Mouse (Mus musculus): ENCODE results near the gene Nckap5. TPM values are rescaled to one million over a fixed set of nuclear protein-coding genes. Genes with fewer than 3 reads are reported as not detected.

The Nckap5 gene
- polyA plus RNA-seq, 1 experiment from 2014 or later, result 4.8 TPM

DNA sequence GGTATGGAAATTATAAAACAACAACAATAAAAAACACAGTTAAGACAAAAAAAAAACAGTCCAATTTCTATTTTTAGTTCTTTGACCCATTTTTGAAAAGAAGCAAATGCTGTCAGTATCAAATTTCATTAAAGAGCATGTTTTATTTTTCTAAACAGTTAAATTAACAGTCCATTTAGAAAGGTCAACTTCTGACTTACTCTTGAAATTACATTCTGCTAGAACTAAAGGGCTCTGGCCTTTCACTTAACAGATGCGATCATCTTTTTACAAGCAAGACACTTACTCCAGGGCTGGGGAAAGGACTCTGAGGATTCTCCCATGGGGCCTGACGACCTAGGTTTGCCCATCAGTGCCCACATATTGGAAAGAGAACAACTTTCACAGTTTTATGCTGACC, 359.2 kb downstream of the Nckap5 start:
- peaks cover 8% of the 10 kb centered on the region; the same call in 1 of the 2 replicates for H3K4me1 ChIP-seq (ENCODE audit: control insufficient read depth, insufficient read depth, low read length)
- no peaks in the 10 kb centered on the region for H3K9me3 ChIP-seq (replicated peaks; ENCODE audit: control insufficient read depth, low read length)
- H3K36me3 ChIP-seq (ENCODE audit: control insufficient read depth, insufficient read depth, low read length), result no peaks in the 10 kb centered on the region
- H3K4me2 ChIP-seq (ENCODE audit: low read depth, low read length), result no peak overlapping the region
- no peak for ATAC-seq (ENCODE audit: insufficient read depth, low FRiP score)
- no peak overlapping the region for H3K4me3 ChIP-seq (replicated peaks; ENCODE audit: low read length)
- 50% methylated on average over 2 of the region's 2 CpGs for WGBS
- no peaks in the 10 kb centered on the region for H3K27me3 ChIP-seq (ENCODE audit: control insufficient read depth, insufficient read depth, low read length)
- H3K27ac ChIP-seq (ENCODE audit: low read length), result peak overlapping the region; percentile 56; the same call in 1 of the 2 replicates
- H3K9ac ChIP-seq (ENCODE audit: low read length), result no peak overlapping the region

DNA sequence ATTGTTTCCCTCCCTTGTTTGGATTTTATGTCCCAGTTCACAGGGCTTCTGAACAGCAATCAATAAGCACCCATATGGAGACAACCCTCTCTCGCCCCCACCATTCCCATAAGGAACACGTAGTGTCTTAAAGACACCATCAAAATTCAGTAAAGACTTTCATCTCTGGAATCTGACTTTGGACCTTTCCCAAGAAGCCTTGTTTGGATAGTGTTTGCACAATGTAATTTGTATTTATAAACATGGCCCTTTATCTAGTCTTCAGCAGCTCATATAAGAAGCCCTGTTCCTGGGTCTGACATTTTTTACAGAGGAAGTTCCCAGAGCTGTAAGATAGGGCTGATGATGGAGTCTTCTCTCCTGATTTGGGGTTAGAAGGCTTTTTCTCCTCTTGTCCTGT, 359.7 kb downstream of the Nckap5 start:
- Histone ChIP-seq H3K27ac (ENCODE audit: low read length) (peak overlapping the region; percentile 56), H3K4me3 (replicated peaks; ENCODE audit: low read length) (no peak overlapping the region), H3K9me3 (replicated peaks; ENCODE audit: control insufficient read depth, low read length) (no peaks in the 10 kb centered on the region), H3K27me3 (ENCODE audit: control insufficient read depth, insufficient read depth, low read length) (no peaks in the 10 kb centered on the region), H3K36me3 (ENCODE audit: control insufficient read depth, insufficient read depth, low read length) (no peaks in the 10 kb centered on the region), H3K4me1 (ENCODE audit: control insufficient read depth, insufficient read depth, low read length) (peaks cover 8% of the 10 kb centered on the region; the same call in 1 of the 2 replicates), H3K9ac (ENCODE audit: low read length) (no peak overlapping the region), H3K4me2 (ENCODE audit: low read depth, low read length) (no peak overlapping the region)
- ATAC-seq (ENCODE audit: insufficient read depth, low FRiP score), result no peak
- 49% methylated on average over 2 of the region's 2 CpGs for WGBS

DNA sequence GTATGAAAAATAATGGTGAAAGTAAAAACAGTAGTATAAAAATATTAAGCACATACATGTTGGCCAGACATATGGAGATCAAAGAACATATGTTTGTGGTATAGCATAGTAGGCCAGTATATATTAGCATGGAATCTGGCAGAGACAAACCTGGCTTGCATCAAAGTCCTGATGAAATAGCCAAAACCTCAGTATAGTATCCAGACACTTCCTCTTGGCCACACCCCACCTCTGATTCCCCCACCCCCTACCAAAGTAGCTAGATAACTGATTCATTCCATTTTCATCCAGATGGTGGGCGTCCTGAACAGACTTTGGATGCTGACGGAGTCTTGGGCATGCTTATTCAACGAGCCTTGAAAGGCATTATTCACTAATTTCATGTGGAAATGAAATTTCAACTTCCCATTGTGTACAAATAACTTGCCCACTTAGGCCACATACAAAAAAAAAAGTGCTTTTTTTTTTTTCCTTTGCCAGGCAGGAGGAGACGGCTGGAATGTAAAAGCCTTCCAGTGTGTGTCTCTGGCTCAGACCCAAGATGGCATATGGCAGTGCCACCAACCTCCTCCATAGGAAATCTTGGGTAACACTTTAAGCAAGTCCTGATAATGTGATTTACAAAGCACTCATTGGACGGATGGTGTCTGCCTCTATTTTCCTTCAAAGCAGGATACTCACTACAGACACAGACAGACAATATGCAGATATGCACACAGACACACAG, 360.6 kb downstream of the Nckap5 start:
- Histone ChIP-seq H3K27me3 (ENCODE audit: control insufficient read depth, insufficient read depth, low read length) (no peaks in the 10 kb centered on the region), H3K9me3 (replicated peaks; ENCODE audit: control insufficient read depth, low read length) (no peaks in the 10 kb centered on the region), H3K4me3 (replicated peaks; ENCODE audit: low read length) (no peak overlapping the region), H3K9ac (ENCODE audit: low read length) (no peak overlapping the region), H3K4me1 (ENCODE audit: control insufficient read depth, insufficient read depth, low read length) (peaks cover 8% of the 10 kb centered on the region; the same call in 1 of the 2 replicates), H3K27ac (ENCODE audit: low read length) (no peak overlapping the region), H3K4me2 (ENCODE audit: low read depth, low read length) (no peak overlapping the region), H3K36me3 (ENCODE audit: control insufficient read depth, insufficient read depth, low read length) (no peaks in the 10 kb centered on the region)
- 63% methylated on average over 5 of the region's 5 CpGs for WGBS
- no peak for ATAC-seq (ENCODE audit: insufficient read depth, low FRiP score)

DNA sequence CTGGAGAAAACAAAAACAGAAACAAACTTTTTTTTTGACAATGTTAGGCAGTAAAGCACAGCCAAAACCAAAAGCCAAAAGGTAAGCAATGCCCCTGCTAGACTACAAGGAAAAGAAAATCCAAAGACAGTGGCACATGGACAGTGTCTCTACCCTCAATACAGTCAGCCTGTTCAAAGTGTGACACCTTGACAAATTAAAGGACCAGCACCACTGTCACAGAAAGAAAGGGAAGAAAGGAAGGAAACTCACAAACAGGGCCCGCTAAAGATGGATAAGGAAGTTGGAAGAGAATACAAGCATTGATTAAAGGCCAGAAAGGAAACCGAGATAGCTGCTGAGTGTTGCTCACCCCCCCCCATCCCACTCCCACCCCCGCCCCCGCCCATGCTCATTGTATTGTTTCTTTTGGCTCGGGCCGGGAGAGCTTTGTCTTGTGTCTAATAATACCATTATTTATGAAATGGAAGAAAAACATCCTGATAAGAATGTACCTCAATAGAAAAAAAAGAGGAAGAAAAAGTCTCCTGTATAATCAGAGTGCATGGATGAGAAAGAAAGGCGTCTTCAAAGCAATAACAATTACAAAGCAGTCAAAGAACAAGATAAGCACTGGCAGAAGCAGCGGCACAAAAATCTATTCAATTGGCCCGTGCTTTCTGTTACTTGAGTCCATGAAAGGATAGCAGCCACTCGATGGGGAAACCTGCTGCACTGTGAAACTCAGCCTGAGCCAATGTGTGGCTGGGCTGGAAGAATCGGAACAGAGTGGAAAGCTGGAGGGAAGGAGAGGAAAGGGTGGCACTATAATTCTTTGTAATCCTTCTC, 368.9 kb downstream of the Nckap5 start:
- no peak for ATAC-seq (ENCODE audit: insufficient read depth, low FRiP score)
- no peaks in the 10 kb centered on the region for H3K27me3 ChIP-seq (ENCODE audit: control insufficient read depth, insufficient read depth, low read length)
- no peak overlapping the region for H3K9ac ChIP-seq (ENCODE audit: low read length)
- H3K9me3 ChIP-seq (replicated peaks; ENCODE audit: control insufficient read depth, low read length), result no peaks in the 10 kb centered on the region
- H3K4me1 ChIP-seq (ENCODE audit: control insufficient read depth, insufficient read depth, low read length), result peaks cover 3% of the 10 kb centered on the region; the same call in 1 of the 2 replicates
- no peaks in the 10 kb centered on the region for H3K36me3 ChIP-seq (ENCODE audit: control insufficient read depth, insufficient read depth, low read length)
- H3K4me3 ChIP-seq (replicated peaks; ENCODE audit: low read length), result no peak overlapping the region
- 32% methylated on average over 11 of the region's 11 CpGs for WGBS
- no peak overlapping the region for H3K27ac ChIP-seq (ENCODE audit: low read length)
- no peak overlapping the region for H3K4me2 ChIP-seq (ENCODE audit: low read depth, low read length)

DNA sequence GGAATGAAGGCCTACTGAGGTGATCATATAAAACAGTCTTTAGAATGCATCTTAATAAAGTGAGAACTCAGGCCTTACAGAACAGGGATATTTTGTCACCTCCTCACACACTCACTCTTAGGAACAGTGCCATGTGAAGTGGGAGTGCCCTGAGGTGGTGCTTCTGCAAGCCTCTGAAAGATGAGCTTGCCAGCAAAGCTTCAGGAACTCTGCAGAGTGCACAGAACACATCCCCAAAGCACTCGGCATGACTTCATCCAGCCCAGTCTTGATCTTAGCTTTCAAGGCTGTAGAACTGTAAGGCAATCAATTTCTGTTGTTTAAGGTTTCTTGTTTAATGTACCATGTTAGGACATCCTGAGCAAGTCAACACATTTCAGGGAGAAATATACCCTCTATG, 372.9 kb downstream of the Nckap5 start:
- 64% methylated on average over 1 of the region's 1 CpGs for WGBS
- Histone ChIP-seq H3K9ac (ENCODE audit: low read length) (no peak overlapping the region), H3K4me3 (replicated peaks; ENCODE audit: low read length) (no peak overlapping the region), H3K36me3 (ENCODE audit: control insufficient read depth, insufficient read depth, low read length) (no peaks in the 10 kb centered on the region), H3K9me3 (replicated peaks; ENCODE audit: control insufficient read depth, low read length) (no peaks in the 10 kb centered on the region), H3K4me1 (ENCODE audit: control insufficient read depth, insufficient read depth, low read length) (peaks cover 3% of the 10 kb centered on the region; the same call in 1 of the 2 replicates), H3K4me2 (ENCODE audit: low read depth, low read length) (no peak overlapping the region), H3K27ac (ENCODE audit: low read length) (no peak overlapping the region), H3K27me3 (ENCODE audit: control insufficient read depth, insufficient read depth, low read length) (no peaks in the 10 kb centered on the region)
- ATAC-seq (ENCODE audit: insufficient read depth, low FRiP score), result no peak

DNA sequence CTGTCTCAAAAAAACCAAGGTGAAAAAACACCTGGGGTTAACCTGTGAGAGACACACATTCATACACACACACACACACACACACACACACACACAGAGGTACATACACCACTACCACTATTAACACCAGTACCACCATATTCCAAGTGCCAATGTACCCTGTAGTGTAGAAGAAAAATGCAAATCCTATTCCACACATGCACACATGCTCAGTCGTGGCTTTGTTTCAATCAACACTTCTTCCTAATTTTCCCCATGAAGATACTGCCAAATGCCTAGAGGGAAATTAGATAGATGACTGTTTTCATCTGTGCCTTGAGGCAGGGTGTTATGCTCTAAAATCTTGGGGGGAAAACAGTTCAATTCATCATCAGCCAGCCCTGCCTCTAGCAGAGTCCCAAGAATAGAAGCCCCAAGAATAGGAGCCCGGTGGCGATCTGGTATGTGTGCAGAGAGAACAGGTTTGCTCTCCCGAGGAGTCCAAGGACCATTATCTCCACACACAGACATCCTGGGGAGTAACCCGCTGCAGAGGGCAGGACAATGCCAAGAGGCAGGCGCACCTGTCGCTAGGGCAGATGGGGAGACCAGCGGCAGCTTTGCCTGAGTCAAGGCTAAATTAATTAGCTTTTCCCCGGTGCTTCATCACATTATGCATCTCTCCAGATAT, 376.0 kb downstream of the Nckap5 start:
- no peak for ATAC-seq (ENCODE audit: insufficient read depth, low FRiP score)
- Histone ChIP-seq H3K4me1 (ENCODE audit: control insufficient read depth, insufficient read depth, low read length) (no peaks in the 10 kb centered on the region), H3K4me3 (replicated peaks; ENCODE audit: low read length) (no peak overlapping the region), H3K36me3 (ENCODE audit: control insufficient read depth, insufficient read depth, low read length) (no peaks in the 10 kb centered on the region), H3K4me2 (ENCODE audit: low read depth, low read length) (no peak overlapping the region), H3K9me3 (replicated peaks; ENCODE audit: control insufficient read depth, low read length) (no peaks in the 10 kb centered on the region), H3K27ac (ENCODE audit: low read length) (no peak overlapping the region), H3K27me3 (ENCODE audit: control insufficient read depth, insufficient read depth, low read length) (no peaks in the 10 kb centered on the region), H3K9ac (ENCODE audit: low read length) (no peak overlapping the region)
- 48% methylated on average over 9 of the region's 9 CpGs for WGBS

DNA sequence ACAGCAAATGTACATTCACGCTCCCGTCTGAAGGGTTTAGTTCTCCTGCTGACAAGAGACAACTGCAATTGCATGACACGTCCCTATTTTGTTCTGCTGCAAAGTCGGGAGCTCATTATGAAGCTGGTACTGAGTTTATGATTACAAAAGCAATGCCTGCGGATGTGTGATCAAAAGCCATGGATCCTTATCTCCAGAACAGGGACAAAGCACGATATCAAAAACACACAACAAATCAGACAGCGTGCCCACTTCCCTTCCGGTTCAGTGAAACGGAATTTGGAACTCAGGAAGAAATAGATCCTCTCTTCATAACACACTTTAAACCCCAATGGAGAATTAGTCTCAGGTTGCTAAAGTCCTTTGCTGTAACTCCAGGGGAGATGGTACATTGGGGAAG, 379.1 kb downstream of the Nckap5 start:
- Histone ChIP-seq H3K27me3 (ENCODE audit: control insufficient read depth, insufficient read depth, low read length) (no peaks in the 10 kb centered on the region), H3K4me3 (replicated peaks; ENCODE audit: low read length) (no peak overlapping the region), H3K9me3 (replicated peaks; ENCODE audit: control insufficient read depth, low read length) (no peaks in the 10 kb centered on the region), H3K4me1 (ENCODE audit: control insufficient read depth, insufficient read depth, low read length) (no peaks in the 10 kb centered on the region), H3K36me3 (ENCODE audit: control insufficient read depth, insufficient read depth, low read length) (no peaks in the 10 kb centered on the region), H3K27ac (ENCODE audit: low read length) (no peak overlapping the region), H3K4me2 (ENCODE audit: low read depth, low read length) (no peak overlapping the region), H3K9ac (ENCODE audit: low read length) (no peak overlapping the region)
- 70% methylated on average over 9 of the region's 9 CpGs for WGBS
- no peak for ATAC-seq (ENCODE audit: insufficient read depth, low FRiP score)

DNA sequence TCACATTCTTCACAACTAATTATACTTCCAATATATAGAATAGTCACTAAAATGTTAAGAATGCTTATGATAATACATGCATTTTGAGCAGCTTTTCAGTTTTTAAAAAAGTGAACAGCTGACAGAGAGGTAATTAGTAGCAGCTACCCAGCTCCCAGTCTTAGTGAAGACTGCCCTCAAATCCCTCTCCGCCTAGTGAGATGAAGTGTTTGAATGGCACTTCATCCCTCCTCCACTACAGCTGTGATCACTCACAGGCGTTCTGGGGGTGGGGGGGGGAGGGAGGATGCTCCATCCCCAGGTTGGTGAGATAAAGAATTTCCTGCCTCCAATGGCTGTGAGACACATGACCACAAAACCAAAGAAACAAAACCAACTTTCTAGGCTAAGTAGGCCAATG, 381.2 kb downstream of the Nckap5 start:
- H3K27ac ChIP-seq (ENCODE audit: low read length), result no peak overlapping the region
- no peaks in the 10 kb centered on the region for H3K9me3 ChIP-seq (replicated peaks; ENCODE audit: control insufficient read depth, low read length)
- H3K4me2 ChIP-seq (ENCODE audit: low read depth, low read length), result no peak overlapping the region
- WGBS, result 43% methylated on average over 2 of the region's 2 CpGs
- no peak overlapping the region for H3K4me3 ChIP-seq (replicated peaks; ENCODE audit: low read length)
- no peaks in the 10 kb centered on the region for H3K36me3 ChIP-seq (ENCODE audit: control insufficient read depth, insufficient read depth, low read length)
- H3K27me3 ChIP-seq (ENCODE audit: control insufficient read depth, insufficient read depth, low read length), result no peaks in the 10 kb centered on the region
- H3K4me1 ChIP-seq (ENCODE audit: control insufficient read depth, insufficient read depth, low read length), result no peaks in the 10 kb centered on the region
- H3K9ac ChIP-seq (ENCODE audit: low read length), result no peak overlapping the region
- ATAC-seq (ENCODE audit: insufficient read depth, low FRiP score), result no peak

DNA sequence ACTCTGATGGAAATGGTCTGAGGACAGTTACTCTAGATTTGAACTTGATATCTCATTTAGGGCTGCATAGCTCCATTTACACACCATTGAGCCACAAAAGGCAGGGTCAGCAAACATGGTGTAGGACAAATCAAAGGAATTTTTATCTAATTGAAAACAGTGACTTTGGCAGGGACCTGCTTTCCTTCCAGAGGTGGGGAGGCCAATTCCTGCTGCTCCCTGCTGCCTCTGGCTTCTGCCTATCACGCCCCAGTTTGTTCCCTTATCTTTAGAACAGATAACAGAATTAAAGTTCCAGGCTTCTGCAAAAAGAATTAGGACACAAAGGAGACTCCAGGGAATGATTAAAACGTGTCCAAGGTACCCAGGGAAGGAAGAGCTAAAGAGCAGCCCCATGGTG, 386.7 kb downstream of the Nckap5 start:
- H3K9me3 ChIP-seq (replicated peaks; ENCODE audit: control insufficient read depth, low read length), result no peaks in the 10 kb centered on the region
- H3K36me3 ChIP-seq (ENCODE audit: control insufficient read depth, insufficient read depth, low read length), result no peaks in the 10 kb centered on the region
- no peak overlapping the region for H3K4me2 ChIP-seq (ENCODE audit: low read depth, low read length)
- no peaks in the 10 kb centered on the region for H3K4me1 ChIP-seq (ENCODE audit: control insufficient read depth, insufficient read depth, low read length)
- 38% methylated on average over 2 of the region's 2 CpGs for WGBS
- ATAC-seq (ENCODE audit: insufficient read depth, low FRiP score), result no peak
- H3K27me3 ChIP-seq (ENCODE audit: control insufficient read depth, insufficient read depth, low read length), result no peaks in the 10 kb centered on the region
- no peak overlapping the region for H3K9ac ChIP-seq (ENCODE audit: low read length)
- H3K4me3 ChIP-seq (replicated peaks; ENCODE audit: low read length), result no peak overlapping the region
- no peak overlapping the region for H3K27ac ChIP-seq (ENCODE audit: low read length)

Measured in stomach, embryonic 16.5 days (tissue).